Mouse (Mus musculus): ENCODE measurements around the gene Rps6kc1.
"Not testable (repeated sequence)": the region's sequence is repeated elsewhere in the genome, so short reads cannot be mapped to it uniquely, and the experiment has no call there.

Rps6kc1 gene

GRCm38 (mm10) chr1:190911415-190912123 is at the start of gene Rps6kc1:
Rps6kc1 (minus strand) TSS chr1:190911770.
- DNase-seq (ENCODE audit: inconsistent age in 2 of 2, low spot score in 1 of 2) = peak; percentile 85 to 94

- no peak for DNase-seq (ENCODE audit: inconsistent age in 2 of 2, low spot score in 1 of 2)
These were observed 47.3 kb upstream of the Rps6kc1 start for GRCm38 (mm10) chr1:190958821-190959220.

GRCm38 (mm10) chr1:190953009-190953408 is 41.4 kb upstream of the Rps6kc1 start:
- no peak for DNase-seq (ENCODE audit: inconsistent age in 2 of 2, low spot score in 1 of 2)

DNA sequence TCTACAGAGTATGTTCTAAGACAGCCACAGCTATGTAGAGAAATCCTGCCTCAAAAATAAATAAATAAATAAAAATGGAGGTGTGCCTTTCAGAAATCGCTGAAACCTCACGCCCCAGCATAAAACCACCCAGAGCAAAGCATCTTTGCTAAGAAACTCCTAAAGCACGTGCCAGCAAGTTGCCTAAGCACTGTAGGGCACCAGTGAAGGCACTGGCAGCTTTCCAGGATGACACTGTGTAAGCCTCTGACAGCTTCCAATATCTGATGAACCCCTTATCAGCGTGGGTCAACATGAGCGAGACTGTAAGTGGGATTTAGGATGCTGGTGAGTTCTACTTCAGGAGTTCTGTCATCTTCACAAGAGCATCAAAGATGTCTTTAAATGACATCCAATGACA is 39.4 kb upstream of the Rps6kc1 start:
- DNase-seq (ENCODE audit: inconsistent age in 2 of 2, low spot score in 1 of 2) = peak in 1 of 2 experiments; percentile 41

GRCm38 (mm10) chr1:190948846-190949245 is 37.3 kb upstream of the Rps6kc1 start:
- DNase-seq (ENCODE audit: inconsistent age in 2 of 2, low spot score in 1 of 2) = no peak

GRCm38 (mm10) chr1:190948439-190948838 is 36.9 kb upstream of the Rps6kc1 start:
- DNase-seq (ENCODE audit: inconsistent age in 2 of 2, low spot score in 1 of 2) = peak; percentile 64 to 84

GRCm38 (mm10) chr1:190947986-190948385 is 36.4 kb upstream of the Rps6kc1 start:
- no peak for DNase-seq (ENCODE audit: inconsistent age in 2 of 2, low spot score in 1 of 2)

DNA sequence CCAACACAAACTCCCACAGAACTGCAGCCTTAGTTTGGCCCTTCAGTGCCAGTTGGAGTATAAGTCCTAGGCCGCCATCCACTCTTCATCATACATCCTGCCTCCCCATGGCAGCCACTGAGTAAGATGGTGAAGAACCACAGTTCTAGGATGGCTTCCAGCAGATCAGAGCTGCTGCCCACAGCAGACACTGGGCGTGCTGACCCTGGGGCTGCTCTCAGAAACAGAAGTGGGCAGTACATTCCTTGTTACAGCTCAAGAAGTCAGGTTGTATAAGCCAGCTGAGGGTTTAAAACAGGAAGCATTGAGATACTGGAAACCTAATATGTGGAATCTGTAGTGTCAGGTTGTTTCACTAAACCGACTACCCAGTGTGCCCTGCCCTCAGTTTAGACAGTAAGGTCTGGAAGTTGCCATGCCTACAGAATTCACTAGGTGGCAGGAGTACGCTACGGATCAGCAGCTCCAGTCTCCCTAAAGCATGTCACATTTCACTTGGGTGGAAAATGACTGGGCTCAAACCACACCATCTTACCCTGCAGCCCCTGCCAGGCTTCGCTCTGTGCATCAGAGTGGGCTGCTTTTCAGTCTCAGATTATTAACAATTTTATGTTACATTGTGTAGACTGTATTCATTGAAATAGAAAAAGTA is 32.7 kb upstream of the Rps6kc1 start:
- peak; percentile 69 to 92 for DNase-seq (ENCODE audit: inconsistent age in 2 of 2, low spot score in 1 of 2)

DNA sequence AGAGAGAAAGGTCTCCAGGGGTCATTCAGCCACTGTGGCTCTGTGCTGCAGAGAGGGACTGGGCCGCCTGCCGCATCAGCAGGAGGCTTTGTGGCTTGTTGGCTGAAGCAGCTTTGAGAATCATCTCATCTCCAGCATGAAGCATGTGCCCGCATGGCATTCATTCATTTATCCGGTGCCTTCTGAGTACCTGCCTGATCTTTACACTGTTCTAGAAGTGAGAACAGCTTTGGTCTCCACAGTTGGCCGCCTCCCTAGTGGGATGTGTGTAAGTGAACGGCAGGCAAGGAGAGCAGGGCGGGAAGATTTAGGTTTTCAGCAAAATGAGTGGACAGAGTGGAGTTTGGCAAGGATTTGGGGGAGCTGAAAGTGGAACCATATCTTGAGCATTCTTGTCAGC is 28.2 kb upstream of the Rps6kc1 start:
- DNase-seq (ENCODE audit: inconsistent age in 2 of 2, low spot score in 1 of 2) = no peak

GRCm38 (mm10) chr1:190930181-190930580 is 18.6 kb upstream of the Rps6kc1 start:
- no peak for DNase-seq (ENCODE audit: inconsistent age in 2 of 2, low spot score in 1 of 2)

DNA sequence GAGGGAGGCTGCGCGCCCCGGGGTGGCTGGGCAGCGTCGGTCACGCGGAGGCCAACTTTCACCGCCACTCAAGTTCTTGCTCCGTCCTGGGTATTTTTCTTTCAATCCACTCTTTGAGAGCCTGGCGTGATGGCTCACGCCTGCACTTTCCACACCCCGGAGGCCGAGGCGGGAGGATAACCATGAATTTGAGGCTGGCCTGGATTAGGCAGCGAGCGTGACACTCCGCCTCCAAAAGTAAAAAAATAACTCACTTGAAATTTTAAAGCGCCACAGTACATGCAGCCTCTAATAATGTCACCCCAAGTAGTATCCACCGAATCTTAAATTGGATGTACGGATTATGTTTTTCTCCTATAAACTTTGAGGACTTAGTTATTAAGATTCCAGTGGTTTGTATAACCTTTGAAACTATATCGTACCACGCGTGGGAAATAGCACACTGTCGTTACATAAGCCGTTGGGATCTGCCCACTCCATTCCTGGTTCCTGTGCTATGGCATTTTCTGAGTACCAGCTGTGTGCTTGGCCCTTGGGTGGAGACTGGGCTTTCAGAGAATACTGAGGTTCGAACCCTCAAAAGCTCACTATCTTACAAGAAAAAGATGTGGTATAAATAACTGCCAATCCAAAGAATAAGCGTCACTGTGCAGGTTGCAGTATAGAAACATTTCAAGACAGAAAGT is 17.6 kb upstream of the Rps6kc1 start:
- peak; percentile 58 to 88 for DNase-seq (ENCODE audit: inconsistent age in 2 of 2, low spot score in 1 of 2)

- DNase-seq (ENCODE audit: inconsistent age in 2 of 2, low spot score in 1 of 2) = peak; percentile 98 to 99
These were observed 16.9 kb upstream of the Rps6kc1 start for GRCm38 (mm10) chr1:190928370-190929009.

DNA sequence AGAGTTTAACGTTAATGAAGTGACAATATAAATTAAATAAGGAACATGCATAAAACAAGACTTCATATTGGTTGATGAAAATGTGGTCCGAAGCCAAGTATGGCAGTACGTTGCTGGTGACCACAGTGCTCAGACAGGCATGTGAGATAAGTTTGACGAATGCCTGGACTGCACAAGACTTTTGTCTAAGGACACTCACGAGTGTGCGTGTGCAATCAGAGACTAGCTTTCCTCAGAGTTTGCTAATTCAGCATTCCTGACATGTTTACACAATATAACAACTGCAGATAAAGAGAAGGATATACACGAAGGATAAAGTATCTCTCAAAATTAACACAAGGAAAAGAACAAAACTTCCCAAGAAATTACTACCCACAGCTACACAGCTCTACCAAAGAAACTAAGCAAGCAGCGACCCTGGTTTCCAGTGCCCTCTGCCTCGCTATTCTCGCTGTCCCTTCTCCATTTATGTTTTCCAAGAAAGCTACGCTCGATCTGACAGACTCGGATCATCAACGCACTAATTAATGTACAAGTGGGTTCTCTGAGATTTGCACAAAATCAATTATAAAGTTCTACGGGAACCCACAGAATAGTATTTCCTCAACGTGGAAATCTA is 16.3 kb upstream of the Rps6kc1 start:
- peak in 1 of 2 experiments; percentile 67 for DNase-seq (ENCODE audit: inconsistent age in 2 of 2, low spot score in 1 of 2)

DNA sequence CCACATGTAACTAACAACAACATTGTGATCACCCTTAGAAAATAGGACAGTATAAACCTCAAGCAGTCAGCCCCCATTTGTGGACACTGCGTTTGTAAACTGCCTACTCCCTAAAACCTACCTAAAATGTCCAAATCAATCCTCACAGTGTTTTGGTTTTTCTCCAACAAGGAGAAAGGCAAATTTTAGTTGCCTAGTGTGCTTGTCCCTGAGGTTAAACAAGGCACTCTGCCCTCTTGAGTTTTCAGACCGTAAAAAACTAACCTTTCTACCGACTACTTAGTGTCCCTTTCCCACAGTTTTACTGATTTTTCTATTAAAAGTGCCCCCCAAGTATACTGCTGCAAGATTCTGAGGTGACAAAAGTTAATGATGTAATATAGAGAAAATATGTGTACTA is 15.7 kb upstream of the Rps6kc1 start:
- DNase-seq (ENCODE audit: inconsistent age in 2 of 2, low spot score in 1 of 2) = peak in 1 of 2 experiments; percentile 39

DNA sequence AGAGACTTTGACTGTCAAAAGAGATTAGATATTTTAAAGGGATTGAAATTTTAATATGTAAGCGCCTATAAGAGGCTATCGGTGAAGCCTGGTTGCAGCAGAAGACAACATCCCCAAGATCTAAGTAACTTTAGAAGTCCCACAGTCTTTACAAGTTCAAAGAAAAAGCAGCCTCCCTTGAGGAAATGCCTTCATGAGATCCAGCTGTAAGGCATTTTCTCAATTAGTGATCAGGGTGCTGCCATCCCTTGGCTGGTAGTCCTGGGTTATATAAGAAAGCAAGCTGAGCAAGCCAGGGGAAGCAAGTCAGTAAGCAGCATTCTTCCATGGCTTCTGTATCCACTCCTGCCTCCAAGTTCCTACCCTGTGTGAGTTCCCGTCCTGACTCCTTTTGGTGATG is 13.2 kb upstream of the Rps6kc1 start, which contains the start of gene Angel2:
Gene Angel2, plus strand, starts transcription at position 301 of the 400 bp plus-strand sequence.
- DNase-seq (ENCODE audit: inconsistent age in 2 of 2, low spot score in 1 of 2) = not testable (repeated sequence)

- no peak for DNase-seq (ENCODE audit: inconsistent age in 2 of 2, low spot score in 1 of 2)
These were observed 8.3 kb upstream of the Rps6kc1 start for GRCm38 (mm10) chr1:190919725-190920469.

GRCm38 (mm10) chr1:190918938-190919337 is 7.4 kb upstream of the Rps6kc1 start:
- no peak for DNase-seq (ENCODE audit: inconsistent age in 2 of 2, low spot score in 1 of 2)

GRCm38 (mm10) chr1:190912623-190913022 is 1.1 kb upstream of the Rps6kc1 start:
- no peak for DNase-seq (ENCODE audit: inconsistent age in 2 of 2, low spot score in 1 of 2)

DNA sequence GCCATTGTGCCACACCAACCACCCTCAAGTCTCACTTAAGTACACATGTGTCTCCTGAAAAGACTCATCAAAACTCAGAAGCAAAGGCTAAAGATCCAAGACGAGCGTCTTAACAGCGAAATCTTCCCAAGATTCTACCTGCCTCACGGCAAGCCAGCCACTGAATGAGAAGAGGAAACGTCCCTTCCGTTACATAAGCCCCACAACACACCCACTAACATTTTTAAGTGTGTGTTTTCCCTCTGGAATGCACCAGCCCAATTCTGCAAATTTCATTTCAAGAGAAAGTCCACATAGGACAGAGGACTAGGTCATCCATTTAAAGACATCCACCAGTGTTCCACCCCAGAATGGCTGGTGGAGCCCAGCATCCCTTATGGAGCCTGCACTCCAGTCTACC is 734 bp downstream of the Rps6kc1 start:
- no peak for DNase-seq (ENCODE audit: inconsistent age in 2 of 2, low spot score in 1 of 2)

DNA sequence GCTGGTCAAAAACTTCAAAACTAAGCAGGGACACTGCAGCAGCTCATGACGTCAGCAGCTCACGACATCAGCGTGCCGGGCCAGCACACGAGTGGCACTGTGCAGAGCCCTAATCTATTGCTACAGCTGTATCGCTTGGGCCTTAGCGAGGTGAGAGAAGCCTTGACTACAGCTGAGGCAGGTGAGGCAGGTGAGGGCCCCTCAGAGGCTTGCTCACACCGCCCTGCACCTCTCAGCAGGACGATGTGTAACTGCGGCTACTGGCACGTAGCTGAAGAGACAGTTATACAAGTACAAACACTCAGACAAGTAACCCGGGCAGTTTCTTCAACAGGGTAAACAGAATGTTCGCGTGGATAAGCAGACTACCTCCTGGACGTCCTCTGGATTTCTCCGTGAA is 6.9 kb downstream of the Rps6kc1 start:
- DNase-seq (ENCODE audit: inconsistent age in 2 of 2, low spot score in 1 of 2) = no peak

All from adrenal gland, adult (tissue).